Mouse (Mus musculus): ENCODE measurements around the gene Fkbp1a. TPM values are rescaled to one million over a fixed set of nuclear protein-coding genes. Genes with fewer than 3 reads are reported as not detected.

Gene Fkbp1a
- polyA plus RNA-seq, 1 experiment = 283 TPM

- H3K4me1 ChIP-seq (ENCODE audit: control insufficient read depth, insufficient read depth, low read length) = no peaks in the 10 kb centered on the region
- TF ChIP-seq CTCF (IDR thresholded peaks at IDR 0.05; ENCODE audit: borderline replicate concordance, insufficient read depth, low read depth, low read length) (no peak), POLR2A (IDR thresholded peaks at IDR 0.05; ENCODE audit: borderline replicate concordance, insufficient read depth, low read length) (no peak)
- H3K27me3 ChIP-seq (ENCODE audit: control insufficient read depth, insufficient read depth, low read length) = no peaks in the 10 kb centered on the region
- WGBS = 95% methylated on average over 2 of the region's 2 CpGs
- no peak overlapping the region for H3K27ac ChIP-seq (ENCODE audit: insufficient read depth, low read length)
- no peak overlapping the region for H3K4me3 ChIP-seq (replicated peaks; ENCODE audit: insufficient read depth, low read depth, low read length)
- DNase-seq = no peak
These were observed 23.3 kb upstream of the Fkbp1a start for GRCm38 (mm10) chr2:151519000-151519399.

- no peak for DNase-seq
- no peak overlapping the region for H3K27ac ChIP-seq (ENCODE audit: insufficient read depth, low read length)
- no peaks in the 10 kb centered on the region for H3K4me1 ChIP-seq (ENCODE audit: control insufficient read depth, insufficient read depth, low read length)
- H3K27me3 ChIP-seq (ENCODE audit: control insufficient read depth, insufficient read depth, low read length) = no peaks in the 10 kb centered on the region
- 66% methylated on average over 4 of the region's 4 CpGs for WGBS
- H3K4me3 ChIP-seq (replicated peaks; ENCODE audit: insufficient read depth, low read depth, low read length) = no peak overlapping the region
- TF ChIP-seq CTCF (IDR thresholded peaks at IDR 0.05; ENCODE audit: borderline replicate concordance, insufficient read depth, low read depth, low read length) = no peak
- TF ChIP-seq POLR2A (IDR thresholded peaks at IDR 0.05; ENCODE audit: borderline replicate concordance, insufficient read depth, low read length) = no peak
These were observed 17.8 kb upstream of the Fkbp1a start for GRCm38 (mm10) chr2:151524324-151525041.

- no peak overlapping the region for H3K27ac ChIP-seq (ENCODE audit: insufficient read depth, low read length)
- TF ChIP-seq POLR2A (IDR thresholded peaks at IDR 0.05; ENCODE audit: borderline replicate concordance, insufficient read depth, low read length) = no peak
- TF ChIP-seq CTCF (IDR thresholded peaks at IDR 0.05; ENCODE audit: borderline replicate concordance, insufficient read depth, low read depth, low read length) = no peak
- no peak for DNase-seq
- WGBS = 77% methylated on average over 2 of the region's 2 CpGs
- no peaks in the 10 kb centered on the region for H3K27me3 ChIP-seq (ENCODE audit: control insufficient read depth, insufficient read depth, low read length)
- H3K4me3 ChIP-seq (replicated peaks; ENCODE audit: insufficient read depth, low read depth, low read length) = no peak overlapping the region
- H3K4me1 ChIP-seq (ENCODE audit: control insufficient read depth, insufficient read depth, low read length) = no peaks in the 10 kb centered on the region
These were observed 16.8 kb upstream of the Fkbp1a start for GRCm38 (mm10) chr2:151525520-151525919.

GRCm38 (mm10) chr2:151528066-151528465 is 14.2 kb upstream of the Fkbp1a start:
- Histone ChIP-seq H3K4me3 (replicated peaks; ENCODE audit: insufficient read depth, low read depth, low read length) (no peak overlapping the region), H3K27me3 (ENCODE audit: control insufficient read depth, insufficient read depth, low read length) (no peaks in the 10 kb centered on the region), H3K27ac (ENCODE audit: insufficient read depth, low read length) (no peak overlapping the region), H3K4me1 (ENCODE audit: control insufficient read depth, insufficient read depth, low read length) (no peaks in the 10 kb centered on the region)
- WGBS = 91% methylated on average over 1 of the region's 1 CpGs
- TF ChIP-seq CTCF (IDR thresholded peaks at IDR 0.05; ENCODE audit: borderline replicate concordance, insufficient read depth, low read depth, low read length) = no peak
- no peak for TF ChIP-seq POLR2A (IDR thresholded peaks at IDR 0.05; ENCODE audit: borderline replicate concordance, insufficient read depth, low read length)
- DNase-seq = no peak

- Histone ChIP-seq H3K4me3 (replicated peaks; ENCODE audit: insufficient read depth, low read depth, low read length) (no peak overlapping the region), H3K27me3 (ENCODE audit: control insufficient read depth, insufficient read depth, low read length) (no peaks in the 10 kb centered on the region), H3K4me1 (ENCODE audit: control insufficient read depth, insufficient read depth, low read length) (no peaks in the 10 kb centered on the region), H3K27ac (ENCODE audit: insufficient read depth, low read length) (no peak overlapping the region)
- no peak for TF ChIP-seq POLR2A (IDR thresholded peaks at IDR 0.05; ENCODE audit: borderline replicate concordance, insufficient read depth, low read length)
- no peak for DNase-seq
These were observed 13.1 kb upstream of the Fkbp1a start for GRCm38 (mm10) chr2:151529169-151529568.

GRCm38 (mm10) chr2:151530378-151531230 is 11.7 kb upstream of the Fkbp1a start:
- Histone ChIP-seq H3K27ac (ENCODE audit: insufficient read depth, low read length) (no peak overlapping the region), H3K4me3 (replicated peaks; ENCODE audit: insufficient read depth, low read depth, low read length) (no peak overlapping the region), H3K27me3 (ENCODE audit: control insufficient read depth, insufficient read depth, low read length) (no peaks in the 10 kb centered on the region), H3K4me1 (ENCODE audit: control insufficient read depth, insufficient read depth, low read length) (no peaks in the 10 kb centered on the region)
- TF ChIP-seq POLR2A (IDR thresholded peaks at IDR 0.05; ENCODE audit: borderline replicate concordance, insufficient read depth, low read length) (no peak), CTCF (IDR thresholded peaks at IDR 0.05; ENCODE audit: borderline replicate concordance, insufficient read depth, low read depth, low read length) (no peak)
- no peak for DNase-seq
- 50% methylated on average over 8 of the region's 8 CpGs for WGBS

- H3K4me3 ChIP-seq (replicated peaks; ENCODE audit: insufficient read depth, low read depth, low read length) = no peak overlapping the region
- no peaks in the 10 kb centered on the region for H3K4me1 ChIP-seq (ENCODE audit: control insufficient read depth, insufficient read depth, low read length)
- 89% methylated on average over 6 of the region's 6 CpGs for WGBS
- no peak overlapping the region for H3K27ac ChIP-seq (ENCODE audit: insufficient read depth, low read length)
- DNase-seq = no peak
- no peak for TF ChIP-seq CTCF (IDR thresholded peaks at IDR 0.05; ENCODE audit: borderline replicate concordance, insufficient read depth, low read depth, low read length)
- no peak for TF ChIP-seq POLR2A (IDR thresholded peaks at IDR 0.05; ENCODE audit: borderline replicate concordance, insufficient read depth, low read length)
- no peaks in the 10 kb centered on the region for H3K27me3 ChIP-seq (ENCODE audit: control insufficient read depth, insufficient read depth, low read length)
These were observed 8.7 kb upstream of the Fkbp1a start for GRCm38 (mm10) chr2:151533632-151534031.

All from cerebellum, adult 2 months (tissue).